Mouse (Mus musculus) ES-Bruce4 (cell line): ENCODE measurements at regions not wholly inside any gene's neighbourhood (a gene's known extent, or its start where the extent isn't known, plus 50 kb on each side); places are given as distances from the start of the nearest gene placed in this dataset.

ENCODE experiments used
- H3K27ac ChIP-seq: 2 replicates; pipeline ENCODE4 v1.5.1; 2012; ENCODE audit warnings: low read length, inconsistent platforms; ENCODE audit not compliant: insufficient read depth
- H3K27me3 ChIP-seq: 2 replicates; pipeline ENCODE4 v1.6.1; 2012; ENCODE audit warnings: mild to moderate bottlenecking, low read length, inconsistent platforms; ENCODE audit not compliant: control insufficient read depth, poor library complexity, insufficient read depth, severe bottlenecking
- H3K36me3 ChIP-seq: 2 replicates; pipeline ENCODE4 v1.6.1; 2012; ENCODE audit warnings: inconsistent platforms, mild to moderate bottlenecking, low read length, moderate library complexity; ENCODE audit not compliant: control insufficient read depth, poor library complexity, insufficient read depth, severe bottlenecking
- H3K4me1 ChIP-seq: one replicate; pipeline ENCODE4 v1.8.1; 2011; ENCODE audit warnings: low read length; ENCODE audit not compliant: control insufficient read depth, insufficient read depth
- H3K4me3 ChIP-seq: 2 replicates; pipeline ENCODE4 v1.5.1; 2011; ENCODE audit warnings: low read depth, mild to moderate bottlenecking, low read length
- H3K9ac ChIP-seq: 2 replicates; pipeline ENCODE4 v1.6.1; 2012; ENCODE audit warnings: low read depth, mild to moderate bottlenecking, inconsistent platforms; ENCODE audit not compliant: poor library complexity, severe bottlenecking
- H3K9me3 ChIP-seq: replicated peaks from 2 replicates; pipeline ENCODE4 v1.6.1; 2012; ENCODE audit warnings: mild to moderate bottlenecking, low read length, inconsistent platforms; ENCODE audit not compliant: control insufficient read depth, poor library complexity, insufficient read depth, severe bottlenecking
- CTCF ChIP-seq: IDR thresholded peaks from one replicate; pipeline ENCODE4 v1.8.1; 2011; ENCODE audit warnings: low read depth, low read length
- EP300 ChIP-seq: IDR thresholded peaks from 2 replicates; pipeline ENCODE4 v1.6.1; 2011; ENCODE audit warnings: low read depth, low read length; ENCODE audit not compliant: insufficient read depth
- POLR2A ChIP-seq: IDR thresholded peaks from one replicate; pipeline ENCODE4 v1.8.1; 2011; ENCODE audit warnings: low read length; ENCODE audit not compliant: insufficient read depth

DNA sequence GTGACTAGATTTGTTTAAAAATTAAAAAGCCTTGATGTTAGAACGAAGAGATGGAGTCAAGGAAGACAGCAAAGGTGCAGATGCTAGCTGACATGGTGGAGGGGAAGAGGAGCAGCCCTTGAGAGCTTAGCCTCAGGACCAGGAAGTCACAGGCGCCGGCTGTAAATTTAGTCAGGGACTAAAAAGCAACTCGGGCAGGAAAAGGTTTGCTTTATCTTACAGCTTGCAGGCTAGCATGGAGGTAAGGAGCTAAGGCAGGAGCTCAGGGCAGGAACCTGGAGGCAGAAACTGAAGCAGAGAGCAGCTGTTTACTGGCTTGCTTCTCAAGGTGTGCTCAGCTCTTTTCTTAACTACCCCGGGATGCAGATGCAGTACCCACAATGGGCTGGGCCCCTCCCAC, 68.3 kb upstream of the Tmem150c start:
- H3K4me1 ChIP-seq: no peaks in the 10 kb centered on the region

DNA sequence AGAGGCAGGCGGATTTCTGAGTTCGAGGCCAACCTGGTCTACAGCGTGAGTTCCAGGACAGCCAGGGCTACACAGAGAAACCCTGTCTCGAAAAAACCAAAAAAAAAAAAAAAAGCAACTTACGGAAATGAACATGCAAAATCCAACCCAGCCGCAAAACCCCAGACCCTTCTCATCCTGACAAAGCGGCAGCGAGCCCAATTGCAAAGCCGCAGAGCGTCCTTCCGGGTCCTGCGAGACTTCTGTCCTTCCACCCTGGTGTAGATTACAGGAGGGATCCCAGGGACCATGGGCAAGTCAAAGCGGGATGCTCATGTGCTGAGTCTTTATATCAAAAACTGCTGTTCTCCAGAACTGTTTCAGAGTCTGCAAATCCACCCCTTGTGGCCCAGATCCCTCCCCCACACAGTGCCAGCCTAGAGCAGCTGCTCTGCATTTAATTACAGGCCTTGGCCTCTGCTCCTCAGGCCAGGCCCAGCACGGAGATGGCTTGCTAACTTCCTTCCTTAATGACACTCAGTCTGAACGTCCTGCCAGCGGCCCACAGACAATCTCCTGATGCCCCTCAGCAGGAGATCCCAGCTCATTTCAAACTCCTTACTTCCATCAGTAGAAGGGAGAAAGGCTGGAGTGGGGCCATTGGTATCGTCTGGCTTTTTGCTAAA, 67.1 kb upstream of the Tmem150c start:
- no peaks in the 10 kb centered on the region for H3K9me3 ChIP-seq
- H3K27me3 ChIP-seq: no peaks in the 10 kb centered on the region
- no peak overlapping the region for H3K9ac ChIP-seq
- TF ChIP-seq POLR2A (no peak), CTCF (no peak), EP300 (no peak)
- H3K4me3 ChIP-seq: no peak overlapping the region
- H3K36me3 ChIP-seq: no peaks in the 10 kb centered on the region
- H3K27ac ChIP-seq: no peak overlapping the region
- H3K4me1 ChIP-seq: no peaks in the 10 kb centered on the region

More for the DNA sequence above, 68.3 kb upstream of the Tmem150c start:
- H3K4me3 ChIP-seq: no peak overlapping the region
- TF ChIP-seq CTCF (no peak), POLR2A (no peak), EP300 (no peak)
- no peak overlapping the region for H3K27ac ChIP-seq
- H3K27me3 ChIP-seq: no peaks in the 10 kb centered on the region
- H3K9ac ChIP-seq: no peak overlapping the region
- H3K36me3 ChIP-seq: no peaks in the 10 kb centered on the region
- no peaks in the 10 kb centered on the region for H3K9me3 ChIP-seq

GRCm38 (mm10) chr5:100225491-100225890, 65.9 kb upstream of the Tmem150c start:
- H3K9ac ChIP-seq: no peak overlapping the region
- H3K9me3 ChIP-seq: no peaks in the 10 kb centered on the region
- TF ChIP-seq CTCF: no peak
- TF ChIP-seq EP300: no peak
- no peak for TF ChIP-seq POLR2A
- no peaks in the 10 kb centered on the region for H3K4me1 ChIP-seq
- H3K27me3 ChIP-seq: no peaks in the 10 kb centered on the region
- no peak overlapping the region for H3K27ac ChIP-seq
- H3K36me3 ChIP-seq: no peaks in the 10 kb centered on the region
- no peak overlapping the region for H3K4me3 ChIP-seq

- Histone ChIP-seq H3K27ac (no peak overlapping the region), H3K9me3 (no peaks in the 10 kb centered on the region), H3K9ac (no peak overlapping the region), H3K36me3 (no peaks in the 10 kb centered on the region), H3K27me3 (no peaks in the 10 kb centered on the region), H3K4me3 (no peak overlapping the region), H3K4me1 (no peaks in the 10 kb centered on the region)
- no peak for TF ChIP-seq EP300
Measured at GRCm38 (mm10) chr5:100224773-100225363, 65.3 kb upstream of the Tmem150c start.

- H3K9ac ChIP-seq: no peak overlapping the region
- H3K36me3 ChIP-seq: no peaks in the 10 kb centered on the region
- H3K4me3 ChIP-seq: no peak overlapping the region
- H3K9me3 ChIP-seq: no peaks in the 10 kb centered on the region
- no peaks in the 10 kb centered on the region for H3K4me1 ChIP-seq
- TF ChIP-seq POLR2A: no peak
- no peak for TF ChIP-seq EP300
- TF ChIP-seq CTCF: no peak
- H3K27me3 ChIP-seq: no peaks in the 10 kb centered on the region
- H3K27ac ChIP-seq: no peak overlapping the region
Measured at GRCm38 (mm10) chr5:100221005-100221583, 61.5 kb upstream of the Tmem150c start.

- Histone ChIP-seq H3K36me3 (no peaks in the 10 kb centered on the region), H3K4me1 (no peaks in the 10 kb centered on the region), H3K9ac (no peak overlapping the region), H3K9me3 (no peaks in the 10 kb centered on the region), H3K4me3 (no peak overlapping the region), H3K27me3 (no peaks in the 10 kb centered on the region), H3K27ac (no peak overlapping the region)
- no peak for TF ChIP-seq EP300
- TF ChIP-seq CTCF: no peak
- TF ChIP-seq POLR2A: no peak
Measured at GRCm38 (mm10) chr5:100220320-100220719, 60.7 kb upstream of the Tmem150c start.
